Mouse (Mus musculus) small intestine, adult 2 months (tissue): ENCODE results near the gene Capg.

Experiments used
- CTCF ChIP-seq: fragments of 200-500 bp; IDR thresholded peaks from 2 replicates; pipeline ENCODE4 v1.5.1; 2012; ENCODE audit warnings: low read depth, mild to moderate bottlenecking, control low read depth, inconsistent platforms, low read length, moderate library complexity, mixed read lengths; ENCODE audit not compliant: insufficient replicate concordance, insufficient read length; ENCODE audit errors: extremely low read depth
- POLR2A ChIP-seq: fragments of 200-500 bp; IDR thresholded peaks from 2 replicates; pipeline ENCODE4 v1.6.1; 2012; ENCODE audit warnings: low read depth, mild to moderate bottlenecking, control low read depth, inconsistent platforms, low read length, moderate library complexity

GRCm38 (mm10) chr6:72570644-72571397 is 26.6 kb downstream of the Capg start:
- TF ChIP-seq CTCF (no peak), POLR2A (no peak)
